Mouse (Mus musculus): ENCODE measurements around the gene Mt4.

Mt4 gene

GRCm38 (mm10) chr8:94136933-94137332, at the start of gene Mt4:
Mt4 (plus strand) TSS chr8:94137197.
- no peak for DNase-seq (ENCODE audit: low read depth, low spot score)

- DNase-seq (ENCODE audit: low read depth, low spot score): no peak
Observed at GRCm38 (mm10) chr8:94087964-94088363, 49.0 kb upstream of the Mt4 start.

- DNase-seq (ENCODE audit: low read depth, low spot score): no peak
Observed at GRCm38 (mm10) chr8:94089715-94090114, 47.3 kb upstream of the Mt4 start.

- DNase-seq (ENCODE audit: low read depth, low spot score): no peak
Observed at GRCm38 (mm10) chr8:94092848-94093247, 44.1 kb upstream of the Mt4 start.

- no peak for DNase-seq (ENCODE audit: low read depth, low spot score)
Observed at GRCm38 (mm10) chr8:94094281-94094680, 42.7 kb upstream of the Mt4 start.

GRCm38 (mm10) chr8:94098081-94098974, 38.7 kb upstream of the Mt4 start, which contains the start of gene Bbs2:
Bbs2 (minus strand) TSS chr8:94098928.
- DNase-seq (ENCODE audit: low read depth, low spot score): peak; percentile 99

GRCm38 (mm10) chr8:94098996-94099395, 38.0 kb upstream of the Mt4 start:
- DNase-seq (ENCODE audit: low read depth, low spot score): no peak

GRCm38 (mm10) chr8:94104146-94104545, 32.9 kb upstream of the Mt4 start:
- no peak for DNase-seq (ENCODE audit: low read depth, low spot score)

GRCm38 (mm10) chr8:94107871-94108270, 29.1 kb upstream of the Mt4 start:
- DNase-seq (ENCODE audit: low read depth, low spot score): no peak

GRCm38 (mm10) chr8:94109396-94109795, 27.6 kb upstream of the Mt4 start:
- DNase-seq (ENCODE audit: low read depth, low spot score): no peak

- no peak for DNase-seq (ENCODE audit: low read depth, low spot score)
Observed at GRCm38 (mm10) chr8:94109835-94110234, 27.2 kb upstream of the Mt4 start.

GRCm38 (mm10) chr8:94110526-94111177, 26.3 kb upstream of the Mt4 start:
- DNase-seq (ENCODE audit: low read depth, low spot score): no peak

GRCm38 (mm10) chr8:94113435-94113834, 23.6 kb upstream of the Mt4 start:
- DNase-seq (ENCODE audit: low read depth, low spot score): no peak

- DNase-seq (ENCODE audit: low read depth, low spot score): no peak
Observed at GRCm38 (mm10) chr8:94113972-94114371, 23.0 kb upstream of the Mt4 start.

- peak; percentile 6 for DNase-seq (ENCODE audit: low read depth, low spot score)
Observed at GRCm38 (mm10) chr8:94118776-94119430, 18.1 kb upstream of the Mt4 start.

- no peak for DNase-seq (ENCODE audit: low read depth, low spot score)
Observed at GRCm38 (mm10) chr8:94121625-94122024, 15.4 kb upstream of the Mt4 start.

GRCm38 (mm10) chr8:94122711-94123468, 14.1 kb upstream of the Mt4 start:
- no peak for DNase-seq (ENCODE audit: low read depth, low spot score)

GRCm38 (mm10) chr8:94127711-94128110, 9.3 kb upstream of the Mt4 start:
- DNase-seq (ENCODE audit: low read depth, low spot score): no peak

GRCm38 (mm10) chr8:94129133-94129789, 7.7 kb upstream of the Mt4 start:
- no peak for DNase-seq (ENCODE audit: low read depth, low spot score)

- no peak for DNase-seq (ENCODE audit: low read depth, low spot score)
Observed at GRCm38 (mm10) chr8:94130126-94130525, 6.9 kb upstream of the Mt4 start.

- DNase-seq (ENCODE audit: low read depth, low spot score): no peak
Observed at GRCm38 (mm10) chr8:94132096-94132495, 4.9 kb upstream of the Mt4 start.
